Mouse (Mus musculus) CD8-positive naive resting alpha-beta T cell, adult 57 days (primary cell): ENCODE results near the gene Cyp4a10. TPM values are rescaled to one million over a fixed set of nuclear protein-coding genes. Genes with fewer than 3 reads are reported as not detected.

Source experiments
- total RNA-seq: library from RNA; stranded (reverse); gene quantifications from one replicate; pipeline ENCODE4 v1.2.4, GENCODE M21; 2023

Cyp4a10 gene
- total RNA-seq: not detected

GRCm38 (mm10) chr4:115518000-115518399, at the start of gene Cyp4a10:
Cyp4a10 (plus strand) TSS chr4:115518264.

GRCm38 (mm10) chr4:115496001-115496400, 22.1 kb upstream of the Cyp4a10 start, which contains the start of gene Cyp4a14:
Cyp4a14 (minus strand) TSS chr4:115496142.

GRCm38 (mm10) chr4:115563401-115563800, 45.3 kb downstream of the Cyp4a10 start, which contains the start of gene Cyp4a31:
Cyp4a31 (plus strand) TSS chr4:115563649.

Other genes starting within 250 kb of the Cyp4a10 start
- gene Cyp4a12a, start 219.2 kb upstream of the Cyp4a10 start, total RNA-seq: not detected
- not detected for gene Cyp4a12b, start 106.6 kb upstream of the Cyp4a10 start, total RNA-seq
- not detected for gene Cyp4a30b, start 65.7 kb upstream of the Cyp4a10 start, total RNA-seq
- gene Cyp4a14, start 22.1 kb upstream of the Cyp4a10 start, total RNA-seq: not detected
- gene Cyp4a31, start 45.4 kb downstream of the Cyp4a10 start, total RNA-seq: not detected
- gene Cyp4a32, start 82.7 kb downstream of the Cyp4a10 start, total RNA-seq: not detected
- not detected for gene Cyp4b1, start 129.5 kb downstream of the Cyp4a10 start, total RNA-seq
- gene Efcab14, start 219.5 kb downstream of the Cyp4a10 start, total RNA-seq: 30.9 TPM